Mouse (Mus musculus) gastrocnemius, adult 2 months (tissue): ENCODE data around the gene Gm20388. TPM values are rescaled to one million over a fixed set of nuclear protein-coding genes. Genes with fewer than 3 reads are reported as not detected.

ENCODE experiments used
- DNase-seq: peaks from one replicate; pipeline ENCODE4 v3.0.0; 2022
- H3K27ac ChIP-seq: fragments of 200-600 bp; 2 replicates; pipeline ENCODE4 v1.8.1; 2022; ENCODE audit warnings: mild to moderate bottlenecking
- H3K4me3 ChIP-seq: fragments of 200-600 bp; 2 replicates; pipeline ENCODE4 v1.8.1; 2022; ENCODE audit warnings: mild to moderate bottlenecking, moderate library complexity
- CTCF ChIP-seq: fragments of 200-600 bp; IDR thresholded peaks from 2 replicates; pipeline ENCODE4 v1.8.1; 2022; ENCODE audit warnings: antibody characterized with exemption, mild to moderate bottlenecking, moderate library complexity
- intact Hi-C: fragments of 180-260 bp; cut with DNase I; formaldehyde crosslinking; loops from one replicate; pipeline ENCODE4 v1.15.1; 2025
- total RNA-seq, 2 experiments: library from RNA; stranded (reverse); gene quantifications; 2 replicates each; pipeline ENCODE4 v1.2.3; 2021

Gm20388 gene
- total RNA-seq, 2 experiments from 2014 or later, result 6.1 to 15.0 TPM

GRCm38 (mm10) chr8:124052568-124052967 lies 4141.9 kb downstream of the Gm20388 start:
- no peak for TF ChIP-seq CTCF
- Histone ChIP-seq H3K4me3 (no peak overlapping the region), H3K27ac (no peak overlapping the region)
- DNase-seq, result no peak
- intact Hi-C loops, result loop anchor here (1.0 to 10.0 kb wide), 4 partner anchors 92 to 315 kb away; partner anchors contain the start of gene Galnt2

GRCm38 (mm10) chr8:124056832-124057655 lies 4146.4 kb downstream of the Gm20388 start:
- Histone ChIP-seq H3K4me3 (no peak overlapping the region), H3K27ac (no peak overlapping the region)
- TF ChIP-seq CTCF, result no peak
- intact Hi-C loops, result loop anchor here (10.0 kb wide), 1 partner anchor 88 kb away; no protein-coding TSS in a partner anchor
- no peak for DNase-seq

- no peak for TF ChIP-seq CTCF
- Histone ChIP-seq H3K27ac (peak overlapping the region; percentile 63), H3K4me3 (no peak overlapping the region)
- intact Hi-C loops, result no loop called here
- peak; percentile 39 for DNase-seq
These were observed 4155.9 kb downstream of the Gm20388 start for GRCm38 (mm10) chr8:124066325-124067058.

DNA sequence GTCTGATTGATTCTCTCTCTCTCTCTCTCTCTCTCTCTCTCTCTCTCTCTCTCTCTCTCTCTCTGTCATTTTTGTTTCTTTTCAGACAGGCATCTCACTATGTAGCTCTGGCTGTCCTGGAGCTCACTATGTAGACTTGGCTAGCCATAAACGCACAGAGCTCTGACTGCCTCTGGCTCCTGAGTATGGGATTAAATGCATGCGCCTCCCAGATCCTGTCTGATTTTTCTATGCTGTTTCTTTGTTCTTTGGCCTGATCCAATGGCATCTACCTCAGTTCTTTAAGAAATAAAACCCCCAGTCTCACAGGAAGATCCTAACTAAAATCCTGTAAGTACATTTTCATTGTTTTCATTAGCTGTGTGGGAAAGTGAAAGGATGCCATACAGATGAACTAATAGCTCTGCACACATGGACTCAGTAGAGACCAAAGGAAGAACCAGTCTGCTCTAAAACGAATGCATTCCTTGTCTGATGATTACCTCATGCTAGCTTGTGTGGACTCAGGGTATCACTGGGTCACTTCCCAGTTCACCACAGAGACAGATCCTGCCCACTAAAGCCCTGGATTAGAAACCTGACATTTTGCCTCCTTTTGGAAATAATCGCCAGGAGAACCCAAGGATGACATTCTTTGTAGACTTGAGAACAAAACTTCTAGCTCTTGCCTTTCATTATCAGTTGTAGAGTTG lies 4156.6 kb downstream of the Gm20388 start:
- intact Hi-C loops, result no loop called here
- Histone ChIP-seq H3K4me3 (no peak overlapping the region), H3K27ac (peak overlapping the region; percentile 63)
- DNase-seq, result no peak
- TF ChIP-seq CTCF, result no peak

- no peak for DNase-seq
- TF ChIP-seq CTCF, result no peak
- Histone ChIP-seq H3K27ac (no peak overlapping the region), H3K4me3 (no peak overlapping the region)
- intact Hi-C loops, result no loop called here
These were observed 4160.0 kb downstream of the Gm20388 start for GRCm38 (mm10) chr8:124070363-124071324.

- H3K4me3 ChIP-seq, result no peak overlapping the region
- peak; percentile 33 for DNase-seq
- intact Hi-C loops, result no loop called here
- peak overlapping the region; percentile 58; the same call in 1 of the 2 replicates for H3K27ac ChIP-seq
- TF ChIP-seq CTCF, result no peak
These were observed 4165.3 kb downstream of the Gm20388 start for GRCm38 (mm10) chr8:124075977-124076376.

- TF ChIP-seq CTCF, result no peak
- Histone ChIP-seq H3K27ac (peak overlapping the region; percentile 58; the same call in 1 of the 2 replicates), H3K4me3 (no peak overlapping the region)
- DNase-seq, result no peak
- intact Hi-C loops, result no loop called here
These were observed 4165.8 kb downstream of the Gm20388 start for GRCm38 (mm10) chr8:124076416-124076815.

GRCm38 (mm10) chr8:124077377-124077776 lies 4166.7 kb downstream of the Gm20388 start:
- intact Hi-C loops, result no loop called here

GRCm38 (mm10) chr8:124077998-124078397 lies 4167.4 kb downstream of the Gm20388 start:
- intact Hi-C loops, result no loop called here
- TF ChIP-seq CTCF, result peak; percentile 25; the same call in 1 of the 2 replicates
- H3K27ac ChIP-seq, result no peak overlapping the region

More at GRCm38 (mm10) chr8:124077377-124077776, 4166.7 kb downstream of the Gm20388 start:
- H3K27ac ChIP-seq, result no peak overlapping the region
- no peak for TF ChIP-seq CTCF
- no peak for DNase-seq
- H3K4me3 ChIP-seq, result no peak overlapping the region

DNA sequence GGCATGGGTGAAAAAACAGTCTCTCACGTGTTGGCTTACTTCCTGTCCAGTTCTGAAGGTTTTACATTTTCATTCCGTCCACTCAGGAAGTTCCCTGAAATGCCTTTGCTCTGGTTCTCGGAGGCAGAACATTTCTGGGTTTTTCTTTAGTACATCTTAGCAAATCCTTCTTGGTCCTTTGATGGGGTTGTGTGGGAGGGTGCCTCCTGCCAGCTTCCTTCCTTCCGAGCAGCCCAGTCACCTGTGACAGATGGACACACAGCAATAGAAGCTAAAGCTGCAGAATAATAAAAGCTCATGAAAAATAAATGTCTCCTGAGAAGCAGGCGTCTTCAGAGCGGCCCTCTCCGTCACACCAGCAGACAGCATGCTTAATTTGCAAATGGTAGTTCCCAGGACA lies 4168.3 kb downstream of the Gm20388 start:
- intact Hi-C loops, result no loop called here
- TF ChIP-seq CTCF, result no peak

More at GRCm38 (mm10) chr8:124077998-124078397, 4167.4 kb downstream of the Gm20388 start:
- no peak overlapping the region for H3K4me3 ChIP-seq
- DNase-seq, result no peak

DNA sequence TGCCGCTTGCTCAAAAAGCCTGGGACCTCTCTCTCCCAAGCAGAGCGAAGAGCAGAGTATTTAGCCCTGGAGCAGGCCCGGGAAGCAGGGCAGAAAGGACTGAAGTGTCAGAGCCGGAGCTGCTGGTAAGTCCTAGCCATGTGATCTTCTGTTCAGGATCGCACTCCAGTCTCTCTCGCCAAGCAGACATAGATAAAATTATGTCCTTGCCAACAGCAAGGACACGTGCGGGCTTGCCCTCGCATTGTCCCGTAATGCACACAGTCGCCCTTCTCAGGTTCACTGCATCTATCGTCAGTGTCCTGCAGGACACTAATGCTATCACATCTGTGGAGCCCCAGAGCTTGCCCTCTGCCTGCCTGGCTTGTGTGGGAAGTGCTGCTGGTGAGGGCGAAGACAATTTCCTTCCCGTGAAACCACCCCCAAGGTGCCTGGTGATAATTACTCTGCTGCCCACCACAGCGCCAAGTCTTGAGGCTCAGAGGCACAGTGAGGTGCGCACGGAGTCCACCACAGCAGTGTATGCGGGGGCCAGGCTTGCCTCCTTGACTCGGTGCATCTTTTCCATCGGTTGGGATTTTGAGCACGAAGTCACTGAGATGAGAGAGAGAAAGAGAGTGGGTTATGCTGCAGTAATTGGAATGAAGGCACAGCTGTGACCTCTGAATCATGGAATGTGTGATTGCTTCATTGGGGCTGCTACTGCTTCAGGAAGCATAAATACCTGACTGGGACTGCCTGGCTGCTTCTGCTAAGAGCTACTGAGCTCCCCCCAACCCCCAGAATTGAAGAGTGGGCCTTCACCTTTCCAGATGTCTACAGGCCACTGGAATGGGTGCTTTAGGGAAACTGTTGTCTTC lies 4170.1 kb downstream of the Gm20388 start:
- TF ChIP-seq CTCF, result no peak
- DNase-seq, result no peak
- intact Hi-C loops, result no loop called here
- Histone ChIP-seq H3K4me3 (no peak overlapping the region), H3K27ac (no peak overlapping the region)

More for the DNA sequence above, 4168.3 kb downstream of the Gm20388 start:
- DNase-seq, result no peak
- no peak overlapping the region for H3K27ac ChIP-seq
- no peak overlapping the region for H3K4me3 ChIP-seq
